Mouse (Mus musculus) midbrain, embryonic 13.5 days (tissue): ENCODE results near the gene Fam221b. TPM values are rescaled to one million over a fixed set of nuclear protein-coding genes. Genes with fewer than 3 reads are reported as not detected.

Experiments
- ATAC-seq: fragments of 200-750 bp; cut with Nextera tagmentation; 2 replicates; pipeline ENCODE4 v1.8.0; 2017; ENCODE audit warnings: mild to moderate bottlenecking, moderate TSS enrichment, moderate library complexity
- H3K27ac ChIP-seq: fragments of 300-500 bp; sonication (generic); 2 replicates; pipeline ENCODE4 v1.5.1; 2015; ENCODE audit warnings: inconsistent platforms, mild to moderate bottlenecking, moderate library complexity
- H3K27me3 ChIP-seq: fragments of 300-500 bp; sonication (generic); 2 replicates; pipeline ENCODE4 v1.6.1; 2015; ENCODE audit warnings: mild to moderate bottlenecking, inconsistent platforms
- H3K36me3 ChIP-seq: fragments of 300-500 bp; sonication (generic); 2 replicates; pipeline ENCODE4 v1.6.1; 2015; ENCODE audit warnings: mild to moderate bottlenecking, inconsistent platforms
- H3K4me1 ChIP-seq: fragments of 300-500 bp; sonication (generic); replicated peaks from 2 replicates; pipeline ENCODE4 v1.6.1; 2015; ENCODE audit warnings: inconsistent platforms
- H3K4me2 ChIP-seq: fragments of 300-500 bp; sonication (generic); replicated peaks from 2 replicates; pipeline ENCODE4 v1.6.1; 2015; ENCODE audit warnings: moderate library complexity, mild to moderate bottlenecking, inconsistent platforms
- H3K4me3 ChIP-seq: fragments of 300-500 bp; sonication (generic); replicated peaks from 2 replicates; pipeline ENCODE4 v1.5.1; 2015; ENCODE audit warnings: mild to moderate bottlenecking, inconsistent platforms
- H3K9ac ChIP-seq: fragments of 300-500 bp; sonication (generic); replicated peaks from 2 replicates; pipeline ENCODE4 v1.6.1; 2015; ENCODE audit warnings: mild to moderate bottlenecking, inconsistent platforms
- H3K9me3 ChIP-seq: fragments of 300-500 bp; sonication (generic); 2 replicates; pipeline ENCODE4 v1.6.1; 2016; ENCODE audit warnings: mild to moderate bottlenecking, inconsistent platforms
- WGBS: fragments of 180-500 bp; shearing (Covaris S2); methylation state at CpG from one replicate; pipeline ENCODE4 v1.1.7; 2015; 5-methylcytosine and 5-hydroxymethylcytosine counted together
- polyA plus RNA-seq: library from polyadenylated mRNA; unstranded; fragments of >200 nt; fragmentation: Nextera tagmentation; extraction: Ambion mirVana; gene quantifications from 2 replicates; pipeline ENCODE4 v1.2.1, GENCODE M21; 2015

Fam221b gene
- polyA plus RNA-seq: 1.8 and 2.4 TPM in 2 replicates

- peak; percentile 96 for ATAC-seq
- peak within 1 kb of the TSS; percentile 81 for H3K4me3 ChIP-seq
- peak within 1 kb of the TSS; percentile 94 for H3K9ac ChIP-seq
- H3K27ac ChIP-seq: peak within 1 kb of the TSS; percentile 76
- peaks cover 2% of the 10 kb centered on the region for H3K36me3 ChIP-seq
- H3K27me3 ChIP-seq: peaks cover 28% of the 10 kb centered on the region
- 1% methylated on average over 39 of the region's 41 CpGs for WGBS
- peak within 1 kb of the TSS; percentile 93 for H3K4me2 ChIP-seq
- no peaks in the 10 kb centered on the region for H3K9me3 ChIP-seq
- H3K4me1 ChIP-seq: peaks cover 42% of the 10 kb centered on the region
These were observed at the start of gene Fam221b, which contains the start of gene Tmem8b for GRCm38 (mm10) chr4:43668782-43669427. TSS of gene Fam221b (minus strand) at chr4:43669145. TSS of gene Tmem8b (plus strand) at chr4:43668971.

- ATAC-seq: no peak
- WGBS: 39% methylated on average over 7 of the region's 7 CpGs
- H3K4me3 ChIP-seq: no peak overlapping the region
- H3K4me1 ChIP-seq: no peaks in the 10 kb centered on the region
- no peaks in the 10 kb centered on the region for H3K27me3 ChIP-seq
- H3K36me3 ChIP-seq: no peaks in the 10 kb centered on the region
- H3K9me3 ChIP-seq: no peaks in the 10 kb centered on the region
- no peak overlapping the region for H3K4me2 ChIP-seq
- H3K27ac ChIP-seq: no peak overlapping the region
- no peak overlapping the region for H3K9ac ChIP-seq
These were observed 44.8 kb upstream of the Fam221b start for GRCm38 (mm10) chr4:43713652-43714219.

DNA sequence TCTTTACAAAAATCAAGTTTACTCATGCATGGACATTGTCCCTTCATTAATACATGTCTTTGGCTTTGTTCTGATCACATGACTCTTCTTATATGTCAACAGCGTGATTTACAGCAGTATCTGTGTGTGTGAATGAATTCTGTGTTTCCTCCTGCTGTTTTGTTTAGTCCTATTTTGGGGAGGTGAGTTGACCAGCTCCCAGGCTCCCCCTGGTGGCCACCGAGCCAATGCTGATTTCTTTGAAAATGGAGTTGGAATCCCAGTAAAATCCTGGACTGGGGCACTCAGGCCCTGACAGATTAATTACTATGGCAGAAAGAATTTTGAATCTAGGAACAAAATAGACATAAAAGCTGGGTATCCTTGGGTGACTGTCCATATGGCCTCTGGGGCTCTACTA is 42.9 kb upstream of the Fam221b start:
- no peaks in the 10 kb centered on the region for H3K9me3 ChIP-seq
- H3K27me3 ChIP-seq: no peaks in the 10 kb centered on the region
- H3K36me3 ChIP-seq: no peaks in the 10 kb centered on the region
- 0 out of 2 replicates have a peak, but pooled peaks cover 4% of the 10 kb centered on the region for H3K4me1 ChIP-seq
- H3K4me3 ChIP-seq: no peak overlapping the region
- no peak overlapping the region for H3K9ac ChIP-seq
- H3K4me2 ChIP-seq: no peak overlapping the region
- no peak overlapping the region for H3K27ac ChIP-seq
- ATAC-seq: 0 out of 2 replicates have a peak, but pooled peaks have one; percentile 14
- 0% methylated on average over 2 of the region's 2 CpGs for WGBS

GRCm38 (mm10) chr4:43709869-43710268 is 40.9 kb upstream of the Fam221b start, which contains the start of gene Olfr71:
TSS of gene Olfr71 (minus strand) at chr4:43710255.
- 80% methylated on average over 6 of the region's 6 CpGs for WGBS
- H3K9ac ChIP-seq: no peak within 1 kb of the TSS
- 0 out of 2 replicates have a peak, but pooled peaks cover 4% of the 10 kb centered on the region for H3K4me1 ChIP-seq
- H3K27ac ChIP-seq: no peak within 1 kb of the TSS
- H3K36me3 ChIP-seq: no peaks in the 10 kb centered on the region
- H3K4me3 ChIP-seq: no peak within 1 kb of the TSS
- no peak within 1 kb of the TSS for H3K4me2 ChIP-seq
- ATAC-seq: no peak
- no peaks in the 10 kb centered on the region for H3K27me3 ChIP-seq
- H3K9me3 ChIP-seq: no peaks in the 10 kb centered on the region

DNA sequence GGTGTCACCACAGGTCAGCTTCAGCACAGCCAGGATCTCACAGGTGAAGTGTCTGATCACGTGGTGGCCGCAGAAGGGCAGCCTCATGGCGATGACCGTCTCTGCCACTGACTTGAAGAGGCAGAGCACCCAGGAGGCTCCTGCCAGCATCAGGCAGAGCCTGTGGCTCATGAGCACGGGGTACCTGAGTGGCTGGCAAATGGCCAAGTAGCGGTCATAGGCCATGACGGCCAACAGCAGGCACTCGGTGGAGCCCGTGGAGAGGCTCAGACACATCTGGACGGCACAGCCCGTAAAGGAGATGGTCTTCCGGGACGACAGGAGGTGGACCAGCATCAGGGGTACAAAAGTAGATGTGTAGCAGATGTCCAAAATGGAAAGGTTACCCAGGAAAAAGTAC is 37.0 kb upstream of the Fam221b start:
- whole genome bisulfite sequencing: 89% methylated on average over 13 of the region's 13 CpGs
- no peaks in the 10 kb centered on the region for H3K27me3 ChIP-seq
- H3K27ac ChIP-seq: no peak overlapping the region
- no peaks in the 10 kb centered on the region for H3K36me3 ChIP-seq
- H3K4me3 ChIP-seq: no peak overlapping the region
- 0 out of 2 replicates have a peak, but pooled peaks cover 4% of the 10 kb centered on the region for H3K4me1 ChIP-seq
- H3K4me2 ChIP-seq: no peak overlapping the region
- H3K9me3 ChIP-seq: no peaks in the 10 kb centered on the region
- H3K9ac ChIP-seq: no peak overlapping the region
- no peak for ATAC-seq

- H3K9ac ChIP-seq: no peak overlapping the region
- no peak for ATAC-seq
- no peaks in the 10 kb centered on the region for H3K36me3 ChIP-seq
- H3K27me3 ChIP-seq: no peaks in the 10 kb centered on the region
- no peak overlapping the region for H3K27ac ChIP-seq
- H3K4me2 ChIP-seq: no peak overlapping the region
- 0 out of 2 replicates have a peak, but pooled peaks cover 4% of the 10 kb centered on the region for H3K4me1 ChIP-seq
- no peaks in the 10 kb centered on the region for H3K9me3 ChIP-seq
- WGBS: 71% methylated on average over 8 of the region's 8 CpGs
- no peak overlapping the region for H3K4me3 ChIP-seq
These were observed 34.9 kb upstream of the Fam221b start for GRCm38 (mm10) chr4:43703851-43704250.

GRCm38 (mm10) chr4:43703439-43703838 is 34.5 kb upstream of the Fam221b start:
- WGBS: 78% methylated on average over 6 of the region's 6 CpGs
- Histone ChIP-seq H3K4me1 (0 out of 2 replicates have a peak, but pooled peaks cover 4% of the 10 kb centered on the region), H3K36me3 (no peaks in the 10 kb centered on the region), H3K27me3 (no peaks in the 10 kb centered on the region), H3K27ac (no peak overlapping the region), H3K4me2 (no peak overlapping the region), H3K9me3 (no peaks in the 10 kb centered on the region), H3K9ac (no peak overlapping the region), H3K4me3 (no peak overlapping the region)
- ATAC-seq: no peak

GRCm38 (mm10) chr4:43700707-43701106 is 31.8 kb upstream of the Fam221b start, which contains the start of gene Olfr70:
TSS of gene Olfr70 (minus strand) at chr4:43700807.
- Histone ChIP-seq H3K36me3 (no peaks in the 10 kb centered on the region), H3K9me3 (no peaks in the 10 kb centered on the region), H3K4me1 (no peaks in the 10 kb centered on the region), H3K27ac (no peak within 1 kb of the TSS), H3K4me2 (no peak within 1 kb of the TSS), H3K9ac (no peak within 1 kb of the TSS), H3K4me3 (no peak within 1 kb of the TSS), H3K27me3 (no peaks in the 10 kb centered on the region)
- ATAC-seq: no peak
- WGBS: 91% methylated on average over 6 of the region's 6 CpGs

DNA sequence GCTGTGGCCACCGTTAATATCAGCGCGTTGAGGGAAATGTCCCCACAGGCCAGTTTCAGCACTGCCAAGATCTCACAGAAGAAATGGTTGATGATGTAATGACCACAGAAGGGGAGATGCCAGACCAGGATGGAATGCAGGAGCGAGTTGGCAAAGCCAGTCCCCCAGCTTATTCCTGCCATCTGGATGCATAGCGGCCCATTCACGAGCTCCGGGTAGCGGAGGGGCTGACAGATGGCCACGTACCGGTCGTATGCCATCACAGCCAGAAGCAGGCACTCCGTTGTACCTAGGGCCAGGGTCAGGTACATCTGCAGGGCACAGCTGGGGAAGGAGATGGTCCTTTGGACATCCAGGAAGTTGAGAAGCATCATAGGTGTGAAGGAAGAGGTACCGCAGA is 27.6 kb upstream of the Fam221b start:
- no peak overlapping the region for H3K27ac ChIP-seq
- no peaks in the 10 kb centered on the region for H3K4me1 ChIP-seq
- 89% methylated on average over 13 of the region's 13 CpGs for WGBS
- no peaks in the 10 kb centered on the region for H3K9me3 ChIP-seq
- no peak overlapping the region for H3K4me3 ChIP-seq
- no peak overlapping the region for H3K4me2 ChIP-seq
- ATAC-seq: no peak
- H3K9ac ChIP-seq: no peak overlapping the region
- H3K36me3 ChIP-seq: peaks cover 7% of the 10 kb centered on the region; the same call in 1 of the 2 replicates
- H3K27me3 ChIP-seq: no peaks in the 10 kb centered on the region

DNA sequence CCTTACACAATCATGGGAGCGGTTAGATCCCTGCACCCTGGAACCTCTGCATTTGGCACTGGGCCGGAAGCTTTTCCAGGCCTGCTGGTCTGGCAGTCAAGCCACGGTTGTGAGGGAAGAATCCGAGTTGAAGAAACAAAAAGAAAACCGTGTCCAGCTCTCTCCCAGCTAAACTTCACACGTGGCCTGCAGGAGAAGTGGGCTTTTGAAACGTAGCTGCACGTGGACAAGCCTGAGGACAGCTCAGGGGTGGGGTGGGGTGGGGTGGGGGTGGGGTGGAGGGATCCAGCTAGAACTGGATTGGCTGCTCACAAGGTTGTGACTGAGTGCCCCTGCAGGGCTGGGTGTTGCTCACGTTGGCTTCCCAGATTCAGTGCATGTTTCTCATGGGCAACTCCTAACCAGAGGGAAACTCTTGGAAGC is 26.3 kb upstream of the Fam221b start:
- Histone ChIP-seq H3K4me1 (no peaks in the 10 kb centered on the region), H3K4me3 (no peak overlapping the region), H3K27me3 (no peaks in the 10 kb centered on the region), H3K9me3 (no peaks in the 10 kb centered on the region), H3K4me2 (no peak overlapping the region), H3K9ac (no peak overlapping the region), H3K27ac (no peak overlapping the region), H3K36me3 (peaks cover 17% of the 10 kb centered on the region)
- 32% methylated on average over 9 of the region's 9 CpGs for WGBS
- no peak for ATAC-seq

DNA sequence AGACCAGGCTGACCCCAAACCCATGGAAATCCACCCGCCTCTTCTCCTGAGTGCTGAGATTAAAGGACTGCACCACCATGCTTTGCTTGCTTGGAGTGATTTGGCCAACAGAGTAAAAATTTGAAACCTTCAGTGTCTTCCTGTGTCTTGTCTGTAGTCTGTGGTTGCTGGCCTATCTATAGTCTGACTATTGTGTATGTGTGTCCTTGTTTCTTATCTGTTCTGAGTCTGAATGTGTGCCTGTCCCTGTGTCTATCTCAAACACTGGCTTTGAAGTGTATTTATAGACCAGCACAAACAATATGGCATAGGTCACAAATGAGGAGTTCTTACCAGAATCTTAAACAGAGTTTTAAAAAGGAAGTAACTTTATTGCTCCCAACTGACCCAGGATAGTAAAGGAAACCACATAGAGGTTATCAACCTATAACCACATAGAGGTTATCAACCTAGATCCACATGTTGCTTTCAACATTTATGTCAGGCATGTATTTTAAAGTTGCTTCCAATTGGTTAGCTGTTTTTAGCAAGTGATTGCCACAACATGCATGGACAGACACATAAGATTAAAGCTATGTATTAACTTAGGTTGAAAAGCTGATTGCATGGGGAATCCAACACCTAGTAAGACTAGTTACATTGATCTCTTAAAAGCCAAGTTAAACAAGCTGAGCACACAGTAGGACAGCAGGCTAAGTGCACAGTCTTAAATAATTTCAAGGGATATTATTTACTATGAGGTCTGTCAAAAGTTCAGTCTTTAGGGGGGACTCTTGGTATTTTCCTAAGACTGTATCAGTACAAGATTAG is 25.7 kb upstream of the Fam221b start:
- 89% methylated on average over 1 of the region's 1 CpGs for WGBS
- no peak overlapping the region for H3K4me2 ChIP-seq
- no peak overlapping the region for H3K27ac ChIP-seq
- H3K4me3 ChIP-seq: no peak overlapping the region
- H3K9me3 ChIP-seq: no peaks in the 10 kb centered on the region
- no peak for ATAC-seq
- no peak overlapping the region for H3K9ac ChIP-seq
- no peaks in the 10 kb centered on the region for H3K4me1 ChIP-seq
- H3K36me3 ChIP-seq: peaks cover 23% of the 10 kb centered on the region
- H3K27me3 ChIP-seq: no peaks in the 10 kb centered on the region

GRCm38 (mm10) chr4:43693806-43694241 is 24.9 kb upstream of the Fam221b start:
- H3K27ac ChIP-seq: no peak overlapping the region
- H3K4me2 ChIP-seq: no peak overlapping the region
- no peaks in the 10 kb centered on the region for H3K27me3 ChIP-seq
- H3K9me3 ChIP-seq: no peaks in the 10 kb centered on the region
- no peak for ATAC-seq
- H3K4me3 ChIP-seq: no peak overlapping the region
- no peak overlapping the region; the same call in 1 of the 2 replicates for H3K9ac ChIP-seq
- H3K4me1 ChIP-seq: no peaks in the 10 kb centered on the region
- 82% methylated on average over 5 of the region's 5 CpGs for WGBS
- H3K36me3 ChIP-seq: peaks cover 32% of the 10 kb centered on the region
